Mouse (Mus musculus) lung, embryonic 14.5 days (tissue): ENCODE measurements at regions not wholly inside any gene's neighbourhood (a gene's known extent, or its start where the extent isn't known, plus 50 kb on each side); places are given as distances from the start of the nearest gene placed in this dataset.

ENCODE experiments used
- ATAC-seq: fragments of 200-750 bp; cut with Nextera tagmentation; 2 replicates; pipeline ENCODE4 v1.8.0; 2017; ENCODE audit warnings: mild to moderate bottlenecking, moderate TSS enrichment, moderate library complexity; ENCODE audit not compliant: insufficient read depth
- DNase-seq: peaks from one replicate; pipeline ENCODE4 v3.0.0-alpha.2; 2015
- H3K27ac ChIP-seq: fragments of 300-500 bp; sonication (generic); 2 replicates; pipeline ENCODE4 v1.5.1; 2014; ENCODE audit warnings: low read depth, mild to moderate bottlenecking, moderate library complexity
- H3K27me3 ChIP-seq: fragments of 300-500 bp; sonication (generic); 2 replicates; pipeline ENCODE4 v1.6.1; 2014; ENCODE audit warnings: low read length, control low read depth; ENCODE audit not compliant: insufficient read depth
- H3K36me3 ChIP-seq: fragments of 300-500 bp; sonication (generic); 2 replicates; pipeline ENCODE4 v1.6.1; 2014; ENCODE audit warnings: control low read depth; ENCODE audit not compliant: insufficient read depth
- H3K4me1 ChIP-seq: fragments of 300-500 bp; sonication (generic); 2 replicates; pipeline ENCODE4 v1.6.1; 2014; ENCODE audit warnings: antibody characterized with exemption, control low read depth; ENCODE audit not compliant: insufficient read depth
- H3K4me2 ChIP-seq: fragments of 300-500 bp; sonication (generic); 2 replicates; pipeline ENCODE4 v1.6.1; 2014; ENCODE audit warnings: mild to moderate bottlenecking
- H3K4me3 ChIP-seq: fragments of 300-500 bp; sonication (generic); 2 replicates; pipeline ENCODE4 v1.5.1; 2014; ENCODE audit warnings: low read depth, low read length
- H3K9ac ChIP-seq: fragments of 300-500 bp; sonication (generic); 2 replicates; pipeline ENCODE4 v1.6.1; 2014
- H3K9me3 ChIP-seq: fragments of 300-500 bp; sonication (generic); 2 replicates; pipeline ENCODE4 v1.6.1; 2016; ENCODE audit warnings: low read depth, low read length, control low read depth
- CTCF ChIP-seq: IDR thresholded peaks from 2 replicates; pipeline ENCODE4 v1.5.1; 2016; ENCODE audit warnings: antibody characterized with exemption, low read depth
- WGBS: fragments of 180-500 bp; shearing (Covaris S2); extraction: QIAGEN DNeasy Blood & Tissue Kit; methylation state at CpG from one replicate; pipeline ENCODE4 v1.1.7; 2014; 5-methylcytosine and 5-hydroxymethylcytosine counted together

GRCm38 (mm10) chr17:29775836-29776235 is 59.0 kb upstream of the Ccdc167 start:
- WGBS = 81% methylated on average over 14 of the region's 14 CpGs
- Histone ChIP-seq H3K4me3 (no peak overlapping the region), H3K4me2 (no peak overlapping the region), H3K27ac (no peak overlapping the region), H3K27me3 (peaks cover 2% of the 10 kb centered on the region; the same call in 1 of the 2 replicates), H3K4me1 (no peaks in the 10 kb centered on the region), H3K36me3 (no peaks in the 10 kb centered on the region), H3K9me3 (no peaks in the 10 kb centered on the region), H3K9ac (no peak overlapping the region)
- TF ChIP-seq CTCF = no peak
- ATAC-seq (no peak), DNase-seq (no peak)

DNA sequence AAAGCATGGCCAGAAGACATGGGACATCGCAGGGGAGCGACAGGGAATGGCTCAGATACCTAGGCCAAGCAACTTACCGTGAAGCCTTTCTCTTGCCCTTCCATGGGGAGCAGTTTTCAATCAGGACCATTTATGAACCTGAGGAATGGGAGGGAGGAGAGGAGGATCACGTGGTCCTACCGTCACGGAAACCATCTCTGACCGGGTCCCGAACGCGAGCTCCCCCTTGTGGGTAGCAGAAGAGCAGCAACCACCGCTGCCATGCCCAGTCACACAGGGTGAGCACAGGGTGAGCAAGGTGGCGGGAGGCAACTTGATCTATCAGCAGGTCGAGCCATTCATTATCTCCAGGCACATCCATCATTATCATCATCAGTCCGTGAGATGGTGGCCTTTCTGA is 56.5 kb upstream of the Ccdc167 start:
- Histone ChIP-seq H3K9me3 (no peaks in the 10 kb centered on the region), H3K36me3 (no peaks in the 10 kb centered on the region), H3K27me3 (peaks cover 2% of the 10 kb centered on the region; the same call in 1 of the 2 replicates), H3K9ac (no peak overlapping the region), H3K4me3 (no peak overlapping the region), H3K27ac (no peak overlapping the region), H3K4me2 (no peak overlapping the region), H3K4me1 (no peaks in the 10 kb centered on the region)
- DNase-seq (peak; percentile 68), ATAC-seq (peak; percentile 35; the same call in 1 of the 2 replicates)
- 16% methylated on average over 14 of the region's 14 CpGs for WGBS
- TF ChIP-seq CTCF = peak; percentile 82

GRCm38 (mm10) chr17:29770914-29771313 is 54.1 kb upstream of the Ccdc167 start:
- H3K4me3 ChIP-seq = no peak overlapping the region
- no peak for DNase-seq
- H3K9ac ChIP-seq = no peak overlapping the region
- no peak overlapping the region for H3K4me2 ChIP-seq
- H3K27ac ChIP-seq = no peak overlapping the region
- H3K9me3 ChIP-seq = no peaks in the 10 kb centered on the region
- ATAC-seq = no peak
- WGBS = 46% methylated on average over 9 of the region's 9 CpGs
- no peak for TF ChIP-seq CTCF
- no peaks in the 10 kb centered on the region for H3K4me1 ChIP-seq
- peaks cover 2% of the 10 kb centered on the region; the same call in 1 of the 2 replicates for H3K27me3 ChIP-seq
- no peaks in the 10 kb centered on the region for H3K36me3 ChIP-seq

DNA sequence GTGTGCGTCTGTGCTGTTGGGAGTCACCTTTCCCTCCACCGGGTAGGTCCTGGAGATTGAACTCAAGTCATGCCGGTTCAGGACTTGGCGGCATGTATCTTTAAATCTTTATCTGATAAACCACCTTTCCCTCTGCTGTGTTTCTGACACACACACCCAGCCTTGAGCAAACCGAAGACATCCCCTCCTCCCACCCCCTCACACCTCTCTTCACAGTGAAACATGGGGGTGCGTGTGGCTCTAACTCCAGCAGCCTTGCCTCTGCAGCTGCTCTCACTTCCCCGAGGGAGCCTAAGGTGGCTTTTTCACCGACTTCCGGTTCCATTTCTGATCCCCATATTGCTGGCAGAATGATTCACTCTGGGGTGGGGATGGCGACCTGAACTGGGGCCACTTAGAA is 52.8 kb upstream of the Ccdc167 start:
- ATAC-seq (no peak), DNase-seq (no peak)
- no peaks in the 10 kb centered on the region for H3K36me3 ChIP-seq
- no peaks in the 10 kb centered on the region for H3K4me1 ChIP-seq
- TF ChIP-seq CTCF = no peak
- H3K27ac ChIP-seq = no peak overlapping the region
- H3K9me3 ChIP-seq = no peaks in the 10 kb centered on the region
- 64% methylated on average over 10 of the region's 10 CpGs for WGBS
- H3K4me2 ChIP-seq = no peak overlapping the region
- H3K4me3 ChIP-seq = no peak overlapping the region
- H3K9ac ChIP-seq = no peak overlapping the region
- peaks cover 2% of the 10 kb centered on the region; the same call in 1 of the 2 replicates for H3K27me3 ChIP-seq

DNA sequence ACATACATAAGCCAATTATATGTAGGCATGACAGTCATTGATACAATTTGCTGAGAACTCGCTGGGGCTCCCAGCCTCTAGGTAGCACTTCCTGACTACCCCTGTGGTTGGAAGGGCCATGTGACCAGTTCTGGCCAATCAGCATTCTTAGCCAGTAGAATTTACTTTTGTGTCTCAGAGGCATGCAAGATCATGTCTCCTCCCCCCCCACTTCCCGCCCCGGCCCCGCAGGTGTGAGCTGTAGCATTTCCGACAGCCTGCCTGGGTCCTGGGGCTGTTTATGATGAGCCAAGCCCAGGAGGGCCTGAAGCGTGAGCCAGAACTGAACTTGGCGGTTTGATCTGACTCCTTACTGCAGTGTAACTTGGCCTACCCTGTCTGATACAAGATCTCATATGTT is 52.3 kb upstream of the Ccdc167 start:
- no peak for TF ChIP-seq CTCF
- 30% methylated on average over 7 of the region's 7 CpGs for whole genome bisulfite sequencing
- H3K9ac ChIP-seq = no peak overlapping the region
- H3K4me2 ChIP-seq = no peak overlapping the region
- H3K4me3 ChIP-seq = no peak overlapping the region
- ATAC-seq = no peak
- H3K27ac ChIP-seq = no peak overlapping the region
- no peaks in the 10 kb centered on the region for H3K4me1 ChIP-seq
- H3K9me3 ChIP-seq = no peaks in the 10 kb centered on the region
- DNase-seq = peak; percentile 32
- H3K27me3 ChIP-seq = peaks cover 2% of the 10 kb centered on the region; the same call in 1 of the 2 replicates
- H3K36me3 ChIP-seq = no peaks in the 10 kb centered on the region

DNA sequence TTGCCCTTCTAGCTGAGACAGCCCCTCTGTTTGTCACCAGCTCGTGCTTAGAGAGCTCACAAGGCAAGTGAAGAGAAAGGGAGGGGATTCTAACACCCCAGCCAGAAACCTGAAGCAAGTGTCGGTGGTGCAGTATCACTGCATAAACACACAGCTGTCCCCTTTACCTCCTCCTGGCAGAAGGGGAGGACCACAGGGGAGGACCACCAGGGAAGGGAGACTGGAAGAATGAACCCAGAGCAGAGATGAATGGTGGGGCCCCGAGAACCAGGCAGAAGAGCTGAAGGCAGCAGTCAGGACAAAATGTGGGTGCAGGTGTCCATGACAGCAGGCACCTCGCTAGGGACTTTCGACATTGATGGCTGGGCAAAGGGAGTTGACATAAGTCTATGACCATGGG is 51.8 kb upstream of the Ccdc167 start:
- no peaks in the 10 kb centered on the region for H3K9me3 ChIP-seq
- no peaks in the 10 kb centered on the region for H3K36me3 ChIP-seq
- no peak overlapping the region for H3K9ac ChIP-seq
- H3K4me3 ChIP-seq = no peak overlapping the region
- no peaks in the 10 kb centered on the region for H3K4me1 ChIP-seq
- ATAC-seq (no peak), DNase-seq (no peak)
- WGBS = 58% methylated on average over 5 of the region's 5 CpGs
- H3K4me2 ChIP-seq = no peak overlapping the region
- TF ChIP-seq CTCF = no peak
- no peak overlapping the region for H3K27ac ChIP-seq
- H3K27me3 ChIP-seq = peaks cover 2% of the 10 kb centered on the region; the same call in 1 of the 2 replicates
